Mouse (Mus musculus) olfactory bulb, adult 2 months (tissue): ENCODE results near the gene Dupd1.

Experiments
- CTCF ChIP-seq: fragments of 200-500 bp; IDR thresholded peaks from 2 replicates; pipeline ENCODE4 v1.5.1; 2012; ENCODE audit warnings: low read depth, mild to moderate bottlenecking, low read length, moderate library complexity; ENCODE audit not compliant: insufficient read depth
- POLR2A ChIP-seq: fragments of 200-500 bp; IDR thresholded peaks from 2 replicates; pipeline ENCODE4 v1.6.1; 2012; ENCODE audit warnings: mild to moderate bottlenecking, low read depth, low read length, moderate library complexity; ENCODE audit not compliant: insufficient read depth

GRCm38 (mm10) chr14:21669218-21669617, 45.2 kb downstream of the Dupd1 start:
- no peak for TF ChIP-seq POLR2A
- no peak for TF ChIP-seq CTCF
